Mouse (Mus musculus) embryonic fibroblast, embryonic 13.5 days (primary cell): Measurements from ENCODE around the gene Lgi1. TPM values are rescaled to one million over a fixed set of nuclear protein-coding genes. Genes with fewer than 3 reads are reported as not detected.

Experiments used
- H3K27ac ChIP-seq: 2 replicates; pipeline ENCODE4 v1.5.1; 2012; ENCODE audit warnings: low read length, control low read depth, inconsistent platforms; ENCODE audit not compliant: insufficient read depth
- H3K4me1 ChIP-seq: 2 replicates; pipeline ENCODE4 v1.6.1; 2011; ENCODE audit warnings: low read length; ENCODE audit not compliant: control insufficient read depth, insufficient read depth
- H3K4me3 ChIP-seq: 2 replicates; pipeline ENCODE4 v1.5.1; 2011; ENCODE audit warnings: mild to moderate bottlenecking, control low read depth, low read length; ENCODE audit not compliant: insufficient read depth
- CTCF ChIP-seq: IDR thresholded peaks from 2 replicates; pipeline ENCODE4 v1.5.1; 2011; ENCODE audit warnings: mild to moderate bottlenecking, control low read depth, low read length, moderate library complexity, borderline replicate concordance; ENCODE audit not compliant: insufficient read depth
- POLR2A ChIP-seq: IDR thresholded peaks from 2 replicates; pipeline ENCODE4 v1.6.1; 2011; ENCODE audit warnings: low read depth, mild to moderate bottlenecking, control low read depth, low read length, moderate library complexity
- polyA plus RNA-seq: library from polyadenylated mRNA; stranded (reverse); fragments of >200 nt; gene quantifications from 2 replicates; pipeline ENCODE4 v1.2.4, GENCODE M21; 2011; ENCODE audit warnings: low read depth; ENCODE audit not compliant: missing spikeins, insufficient read length

Gene Lgi1
- polyA plus RNA-seq, 1 experiment: 0.16 TPM

DNA sequence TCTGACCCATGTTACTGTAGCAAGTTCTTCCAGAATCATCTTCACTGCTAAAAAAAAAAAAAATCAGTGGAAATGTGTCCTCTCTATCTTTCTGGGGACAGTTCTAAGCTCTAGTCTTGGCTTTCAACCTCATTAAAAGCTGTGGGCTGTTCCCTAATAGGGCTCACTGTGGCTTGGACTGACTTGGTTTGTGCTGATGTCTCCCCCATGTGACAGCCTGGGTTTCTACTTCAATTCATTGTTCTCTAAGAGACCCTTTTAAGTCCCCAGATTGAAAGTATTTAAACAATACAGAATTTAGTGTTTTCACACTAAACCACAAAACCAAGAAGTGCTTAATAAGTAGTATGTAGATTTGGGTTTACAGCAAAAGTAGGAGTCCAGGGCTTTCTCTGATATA, 59.4 kb downstream of the Lgi1 start:
- Histone ChIP-seq H3K27ac (peak overlapping the region; percentile 91), H3K4me3 (no peak overlapping the region), H3K4me1 (peaks cover 5% of the 10 kb centered on the region)
- no peak for TF ChIP-seq CTCF
- no peak for TF ChIP-seq POLR2A

DNA sequence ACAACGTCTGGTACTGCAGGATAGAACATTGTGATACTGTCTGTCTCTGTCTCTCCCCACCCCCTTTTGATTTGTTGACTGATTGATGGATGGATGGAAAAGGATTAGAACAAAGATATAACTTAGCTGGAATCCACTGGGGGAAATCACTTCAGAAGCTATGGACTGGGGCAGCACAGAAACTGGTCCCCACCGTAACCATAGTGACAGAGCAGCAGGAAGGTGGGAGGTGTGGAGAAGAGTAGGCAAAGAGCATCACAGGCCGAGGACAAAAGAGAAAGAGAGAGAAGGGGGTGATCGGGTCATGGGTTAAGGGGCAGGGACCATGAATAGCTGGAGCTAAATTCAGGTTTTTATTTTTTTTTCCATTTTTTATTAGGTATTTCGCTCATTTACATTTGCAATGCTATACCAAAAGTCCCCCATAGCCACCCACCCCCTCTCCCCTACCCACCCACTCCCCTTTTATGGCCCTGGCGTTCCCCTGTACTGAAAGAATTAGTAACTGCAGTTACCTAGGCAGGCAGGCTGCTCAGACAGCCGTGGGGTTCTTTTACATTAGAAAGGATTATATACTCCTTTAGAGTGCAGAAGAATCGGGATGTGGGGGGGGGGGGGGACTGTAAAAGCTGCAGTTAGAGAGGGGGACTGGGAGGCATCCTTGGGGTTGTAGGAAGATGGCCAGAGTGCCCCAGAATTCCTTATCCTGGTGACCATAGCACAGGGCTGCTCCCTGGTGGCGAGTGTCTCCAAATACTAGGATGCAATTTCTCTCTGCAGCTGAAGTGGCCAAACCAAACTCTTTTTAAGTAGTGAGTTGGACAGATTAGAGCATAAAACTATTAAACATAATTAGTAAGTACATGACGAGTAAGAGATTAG, 60.1 kb downstream of the Lgi1 start:
- Histone ChIP-seq H3K4me3 (no peak overlapping the region), H3K4me1 (peaks cover 5% of the 10 kb centered on the region), H3K27ac (peak overlapping the region; percentile 91; the same call in 1 of the 2 replicates)
- TF ChIP-seq POLR2A: no peak
- TF ChIP-seq CTCF: 0 out of 2 replicates have a peak, but pooled peaks have one; percentile 29

DNA sequence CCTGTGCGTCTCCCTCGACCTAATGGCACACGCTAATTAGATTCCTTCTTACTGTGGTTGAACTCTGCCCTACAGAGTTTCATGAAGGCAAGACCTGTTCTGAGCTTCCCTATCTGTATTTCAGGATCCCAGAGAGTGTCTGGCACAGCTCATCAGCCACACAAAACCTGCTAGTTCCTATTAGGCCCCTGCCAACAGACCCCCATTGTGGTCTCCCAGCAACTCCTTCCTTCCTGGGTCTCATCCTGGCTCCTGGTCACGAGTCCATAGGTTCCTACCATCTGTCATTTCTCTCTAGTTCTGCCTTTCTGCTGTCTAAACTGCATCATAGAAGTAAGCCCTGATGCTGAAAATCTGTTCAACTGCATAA, 60.7 kb downstream of the Lgi1 start:
- H3K27ac ChIP-seq: no peak overlapping the region
- H3K4me3 ChIP-seq: no peak overlapping the region
- H3K4me1 ChIP-seq: peaks cover 5% of the 10 kb centered on the region
- TF ChIP-seq POLR2A (no peak), CTCF (no peak)

GRCm38 (mm10) chr19:38325854-38326253, 61.5 kb downstream of the Lgi1 start:
- Histone ChIP-seq H3K4me3 (no peak overlapping the region), H3K27ac (no peak overlapping the region), H3K4me1 (peaks cover 5% of the 10 kb centered on the region)
- TF ChIP-seq POLR2A (no peak), CTCF (no peak)

- H3K27ac ChIP-seq: no peak overlapping the region
- H3K4me1 ChIP-seq: peaks cover 5% of the 10 kb centered on the region
- H3K4me3 ChIP-seq: no peak overlapping the region
- no peak for TF ChIP-seq CTCF
- no peak for TF ChIP-seq POLR2A
Observed at GRCm38 (mm10) chr19:38327002-38327401, 62.7 kb downstream of the Lgi1 start.

DNA sequence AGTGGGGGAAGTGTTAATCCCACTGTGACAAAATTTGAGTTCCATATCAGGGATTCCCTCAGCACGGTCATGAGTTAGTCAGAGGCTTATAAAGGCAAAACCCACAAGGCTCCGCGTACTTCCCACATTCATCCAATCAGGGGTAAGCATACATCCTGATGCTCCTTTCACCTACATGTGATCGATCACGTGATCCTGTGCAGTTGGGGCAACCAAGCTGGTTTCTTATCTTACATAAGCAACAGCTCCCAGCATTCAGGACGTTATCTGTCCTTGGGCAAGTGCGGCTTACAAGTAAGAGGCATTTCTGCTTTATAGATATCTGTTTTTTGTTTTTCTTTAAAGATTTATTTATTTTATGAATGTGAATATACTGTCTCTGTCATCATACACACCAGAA, 63.7 kb downstream of the Lgi1 start:
- Histone ChIP-seq H3K27ac (no peak overlapping the region), H3K4me3 (no peak overlapping the region), H3K4me1 (peaks cover 1% of the 10 kb centered on the region)
- TF ChIP-seq CTCF: no peak
- no peak for TF ChIP-seq POLR2A

- TF ChIP-seq CTCF (no peak), POLR2A (no peak)
- Histone ChIP-seq H3K4me1 (no peaks in the 10 kb centered on the region), H3K4me3 (no peak overlapping the region), H3K27ac (no peak overlapping the region)
Observed at GRCm38 (mm10) chr19:38329257-38329656, 64.9 kb downstream of the Lgi1 start.

DNA sequence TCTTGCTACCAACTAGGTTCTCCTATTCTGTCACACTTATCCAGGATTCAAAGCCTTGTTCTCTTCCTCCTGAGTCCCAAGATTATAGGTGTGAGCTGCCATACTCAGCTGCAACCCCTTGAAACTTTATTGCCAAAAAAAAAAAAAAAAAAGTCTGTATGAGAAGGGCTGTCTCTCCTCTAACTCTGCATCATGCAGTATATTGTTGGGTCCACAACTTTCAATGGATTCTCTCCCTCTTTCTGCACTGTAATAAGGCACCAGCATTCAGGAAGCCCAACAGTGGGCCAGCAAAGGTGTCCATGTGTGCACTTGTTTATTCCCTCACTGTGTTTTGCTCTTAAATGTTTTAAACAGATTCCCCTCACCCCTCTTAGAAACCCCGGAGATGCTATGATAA, 66.7 kb downstream of the Lgi1 start:
- Histone ChIP-seq H3K4me1 (no peaks in the 10 kb centered on the region), H3K4me3 (no peak overlapping the region), H3K27ac (no peak overlapping the region)
- no peak for TF ChIP-seq POLR2A
- TF ChIP-seq CTCF: no peak

DNA sequence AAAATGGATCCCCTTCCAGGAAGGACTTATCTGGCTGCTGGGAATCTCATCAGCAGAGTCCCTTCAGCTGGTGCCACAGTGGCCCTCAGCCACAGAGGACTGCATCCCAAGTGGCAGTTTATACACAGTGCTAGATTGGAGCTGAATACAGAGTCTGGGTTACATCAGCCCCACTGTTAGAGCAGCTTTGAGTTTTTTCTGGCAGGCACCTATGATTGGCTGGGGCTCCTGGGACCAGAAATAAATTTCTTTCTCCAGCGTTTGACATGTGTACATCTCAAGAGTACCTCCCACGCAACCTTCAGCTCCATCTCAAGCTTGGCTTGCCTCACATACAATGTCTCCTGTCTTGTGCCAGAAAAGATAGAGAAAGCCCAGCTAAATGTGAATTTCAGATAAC, 67.9 kb downstream of the Lgi1 start:
- H3K4me1 ChIP-seq: no peaks in the 10 kb centered on the region
- no peak overlapping the region for H3K27ac ChIP-seq
- TF ChIP-seq POLR2A (no peak), CTCF (no peak)
- no peak overlapping the region for H3K4me3 ChIP-seq

DNA sequence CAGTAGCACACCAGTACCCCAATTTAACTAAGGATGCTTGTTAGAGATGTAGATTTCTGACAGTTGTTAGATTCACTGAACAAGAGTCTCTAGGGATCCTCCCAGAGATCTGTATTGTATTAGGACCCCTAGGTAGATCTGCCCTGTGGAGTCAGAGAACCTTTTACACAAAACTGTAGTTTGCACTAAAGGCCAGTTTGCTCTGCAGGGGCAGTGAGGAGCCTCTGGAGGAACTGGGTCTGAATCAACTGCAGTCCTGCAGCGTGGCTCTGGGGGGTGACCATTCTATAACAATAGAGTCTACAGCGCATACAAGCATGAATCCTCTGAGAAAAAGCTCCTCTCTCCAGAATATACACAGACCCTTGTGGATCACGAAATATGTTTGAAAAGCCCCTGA, 68.5 kb downstream of the Lgi1 start:
- no peak overlapping the region for H3K27ac ChIP-seq
- H3K4me1 ChIP-seq: no peaks in the 10 kb centered on the region
- TF ChIP-seq POLR2A (no peak), CTCF (no peak)
- H3K4me3 ChIP-seq: no peak overlapping the region
